Mouse (Mus musculus) MEL (cell line): Measurements from ENCODE around the gene Hs6st1. TPM values are rescaled to one million over a fixed set of nuclear protein-coding genes. Genes with fewer than 3 reads are reported as not detected.

Experiments
- DNase-seq: peaks from one replicate; pipeline ENCODE4 v3.0.0; 2011; ENCODE audit warnings: low read depth, low spot score
- H3K27ac ChIP-seq: 2 replicates; pipeline ENCODE4 v1.5.1; 2012; ENCODE audit warnings: low read depth, mild to moderate bottlenecking, control low read depth, low read length, moderate library complexity; ENCODE audit not compliant: control insufficient read depth
- H3K27me3 ChIP-seq, 2 experiments: fragments of 150-350 bp in 1 of 2; sonication (generic) in 1 of 2; 2 replicates each; pipeline ENCODE4 v1.6.1; 2012; ENCODE audit warnings: low read length in 2 of 2, mild to moderate bottlenecking in 2 of 2, improper control_type of control experiment in 1 of 2, moderate library complexity in 1 of 2; ENCODE audit not compliant: insufficient read depth in 2 of 2, control insufficient read depth in 1 of 2
- H3K36me3 ChIP-seq, 2 experiments: 2 replicates each; pipeline ENCODE4 v1.6.1; 2012 to 2014; ENCODE audit warnings: low read length in 2 of 2, improper control_type of control experiment in 1 of 2, inconsistent platforms in 1 of 2, mild to moderate bottlenecking in 1 of 2; ENCODE audit not compliant: insufficient read depth in 2 of 2, control insufficient read depth in 1 of 2
- H3K4me1 ChIP-seq, 2 experiments: fragments of 150-350 bp in 1 of 2; sonication (generic) in 1 of 2; 2 replicates each; pipeline ENCODE4 v1.6.1; 2012; ENCODE audit warnings: low read length in 2 of 2, improper control_type of control experiment in 1 of 2, mild to moderate bottlenecking in 1 of 2; ENCODE audit not compliant: insufficient read depth in 2 of 2, control insufficient read depth in 1 of 2
- H3K4me3 ChIP-seq, 2 experiments: fragments of 150-350 bp in 1 of 2; sonication (generic) in 1 of 2; 2 replicates each; pipeline ENCODE4 v1.5.1; 2012; ENCODE audit warnings: low read depth in 2 of 2, low read length in 2 of 2, mild to moderate bottlenecking in 2 of 2, moderate library complexity in 2 of 2, control low read depth in 1 of 2, improper control_type of control experiment in 1 of 2; ENCODE audit not compliant: control insufficient read depth in 1 of 2, insufficient read depth in 1 of 2
- H3K79me2 ChIP-seq: 2 replicates; pipeline ENCODE4 v1.6.1; 2012; ENCODE audit warnings: mild to moderate bottlenecking, low read length, moderate library complexity; ENCODE audit not compliant: control insufficient read depth, poor library complexity, insufficient read depth
- H3K9ac ChIP-seq: 2 replicates; pipeline ENCODE4 v1.6.1; 2012; ENCODE audit warnings: low read depth, mild to moderate bottlenecking, control low read depth, low read length, moderate library complexity; ENCODE audit not compliant: control insufficient read depth, poor library complexity, severe bottlenecking
- H3K9me3 ChIP-seq: fragments of 150-350 bp; sonication (generic); replicated peaks from 2 replicates; pipeline ENCODE4 v1.6.1; 2012; ENCODE audit warnings: mild to moderate bottlenecking, low read length, improper control_type of control experiment, moderate library complexity; ENCODE audit not compliant: insufficient read depth
- BHLHE40 ChIP-seq: IDR thresholded peaks from 2 replicates; pipeline ENCODE4 v1.6.1; 2012; ENCODE audit warnings: low read depth, mild to moderate bottlenecking, inconsistent platforms, low read length, improper control_type of control experiment, borderline replicate concordance
- CHD2 ChIP-seq: IDR thresholded peaks from 2 replicates; pipeline ENCODE4 v1.6.1; 2011; ENCODE audit warnings: low read length, improper control_type of control experiment
- CTCF ChIP-seq, 3 experiments: IDR thresholded peaks in 2 of 3; conservative IDR thresholded peaks in 1 of 3; 2 replicates each; pipeline ENCODE4 v1.5.1; 2011 to 2012; ENCODE audit warnings: low read length in 3 of 3, low read depth in 2 of 3, mild to moderate bottlenecking in 2 of 3, improper control_type of control experiment in 1 of 3, inconsistent platforms in 1 of 3, mixed read lengths in 1 of 3, moderate library complexity in 1 of 3; ENCODE audit not compliant: control insufficient read depth in 1 of 3, insufficient read depth in 1 of 3, poor library complexity in 1 of 3, severe bottlenecking in 1 of 3
- E2F4 ChIP-seq: IDR thresholded peaks from 2 replicates; pipeline ENCODE4 v1.6.1; 2011; ENCODE audit warnings: low read depth, low read length, improper control_type of control experiment, borderline replicate concordance
- ELF1 ChIP-seq: IDR thresholded peaks from 2 replicates; pipeline ENCODE4 v1.6.1; 2014; ENCODE audit warnings: low read depth, mild to moderate bottlenecking, inconsistent platforms, low read length, improper control_type of control experiment, moderate library complexity
- GABPA ChIP-seq: IDR thresholded peaks from 2 replicates; pipeline ENCODE4 v1.6.1; 2012; ENCODE audit warnings: low read depth, mild to moderate bottlenecking, inconsistent platforms, low read length, improper control_type of control experiment, moderate library complexity
- GATA1 ChIP-seq: IDR thresholded peaks from 2 replicates; pipeline ENCODE4 v1.6.1; 2011; ENCODE audit warnings: low read depth, low read length, improper control_type of control experiment
- HCFC1 ChIP-seq: IDR thresholded peaks from 2 replicates; pipeline ENCODE4 v1.6.1; 2012; ENCODE audit warnings: low read depth, mild to moderate bottlenecking, inconsistent platforms, low read length, improper control_type of control experiment, moderate library complexity
- JUND ChIP-seq: IDR thresholded peaks from 2 replicates; pipeline ENCODE4 v1.6.1; 2011; ENCODE audit warnings: low read depth, mild to moderate bottlenecking, improper control_type of control experiment, low read length
- KAT2A ChIP-seq: conservative IDR thresholded peaks from 2 replicates; pipeline ENCODE4 v1.6.1; 2012; ENCODE audit warnings: low read depth, low read length, improper control_type of control experiment, inconsistent platforms
- MAFK ChIP-seq: IDR thresholded peaks from 2 replicates; pipeline ENCODE4 v1.6.1; 2011; ENCODE audit warnings: low read depth, mild to moderate bottlenecking, low read length, improper control_type of control experiment, borderline replicate concordance
- MAX ChIP-seq: IDR thresholded peaks from 2 replicates; pipeline ENCODE4 v1.6.1; 2011; ENCODE audit warnings: low read length, improper control_type of control experiment
- MEF2A ChIP-seq: IDR thresholded peaks from 2 replicates; pipeline ENCODE4 v1.6.1; 2014; ENCODE audit warnings: low read depth, mild to moderate bottlenecking, inconsistent platforms, low read length, improper control_type of control experiment; ENCODE audit not compliant: poor library complexity, insufficient replicate concordance, severe bottlenecking; ENCODE audit errors: extremely low read depth
- MYC ChIP-seq: IDR thresholded peaks from 2 replicates; pipeline ENCODE4 v1.6.1; 2011; ENCODE audit warnings: low read depth, mild to moderate bottlenecking, low read length, improper control_type of control experiment, moderate library complexity
- NELFE ChIP-seq: IDR thresholded peaks from 2 replicates; pipeline ENCODE4 v1.6.1; 2011; ENCODE audit warnings: low read depth, low read length, improper control_type of control experiment
- NRF1 ChIP-seq: IDR thresholded peaks from 2 replicates; pipeline ENCODE4 v1.6.1; 2014; ENCODE audit warnings: low read depth, mild to moderate bottlenecking, inconsistent platforms, low read length, improper control_type of control experiment, moderate library complexity; ENCODE audit not compliant: poor library complexity, insufficient read depth, severe bottlenecking
- POLR2AphosphoS2 ChIP-seq: IDR thresholded peaks from 2 replicates; pipeline ENCODE4 v1.6.1; 2011; ENCODE audit warnings: low read length, improper control_type of control experiment
- POLR2AphosphoS5 ChIP-seq: IDR thresholded peaks from 2 replicates; pipeline ENCODE4 v1.6.1; 2012; ENCODE audit warnings: low read depth, borderline replicate concordance, mild to moderate bottlenecking, inconsistent platforms, low read length, moderate library complexity, mixed read lengths
- RAD21 ChIP-seq: IDR thresholded peaks from 2 replicates; pipeline ENCODE4 v1.6.1; 2011; ENCODE audit warnings: mild to moderate bottlenecking, low read depth, low read length, improper control_type of control experiment
- RCOR1 ChIP-seq: IDR thresholded peaks from 2 replicates; pipeline ENCODE4 v1.6.1; 2012; ENCODE audit warnings: low read depth, mild to moderate bottlenecking, inconsistent platforms, low read length, improper control_type of control experiment
- SIN3A ChIP-seq: IDR thresholded peaks from 2 replicates; pipeline ENCODE4 v1.6.1; 2012; ENCODE audit warnings: low read length, improper control_type of control experiment, inconsistent platforms
- TAL1 ChIP-seq: IDR thresholded peaks from 2 replicates; pipeline ENCODE4 v1.6.1; 2012; ENCODE audit warnings: mild to moderate bottlenecking, inconsistent platforms, low read length, moderate library complexity, mixed read lengths
- TBP ChIP-seq: IDR thresholded peaks from 2 replicates; pipeline ENCODE4 v1.8.0; 2011; ENCODE audit warnings: low read depth, low read length, improper control_type of control experiment
- TCF12 ChIP-seq: IDR thresholded peaks from 2 replicates; pipeline ENCODE4 v1.6.1; 2014; ENCODE audit warnings: low read depth, mild to moderate bottlenecking, inconsistent platforms, low read length, improper control_type of control experiment, moderate library complexity
- USF1 ChIP-seq: IDR thresholded peaks from 2 replicates; pipeline ENCODE4 v1.6.1; 2014; ENCODE audit warnings: low read depth, mild to moderate bottlenecking, inconsistent platforms, low read length, improper control_type of control experiment, moderate library complexity
- USF2 ChIP-seq, 2 experiments: IDR thresholded peaks; 2 replicates each; pipeline ENCODE4 v1.6.1; 2011 to 2012; ENCODE audit warnings: improper control_type of control experiment in 2 of 2, low read length in 2 of 2, borderline replicate concordance in 1 of 2, inconsistent platforms in 1 of 2, low read depth in 1 of 2, mild to moderate bottlenecking in 1 of 2; ENCODE audit not compliant: insufficient read depth in 1 of 2
- ZKSCAN1 ChIP-seq: IDR thresholded peaks from 2 replicates; pipeline ENCODE4 v1.6.1; 2012; ENCODE audit warnings: low read depth, mild to moderate bottlenecking, inconsistent platforms, low read length, improper control_type of control experiment, moderate library complexity
- ZMIZ1 ChIP-seq: IDR thresholded peaks from 2 replicates; pipeline ENCODE4 v1.6.1; 2012; ENCODE audit warnings: low read depth, mild to moderate bottlenecking, inconsistent platforms, low read length, improper control_type of control experiment, moderate library complexity
- polyA plus RNA-seq, 2 experiments: library from polyadenylated mRNA; stranded (reverse) in 1 of 2; unstranded in 1 of 2; fragments of >175 nt in 1 of 2; fragments of >200 nt in 1 of 2; gene quantifications; 2 replicates each; pipeline versions ENCODE4 v1.2.1 to v1.2.4; 2012; ENCODE audit warnings: low replicate concordance in 2 of 2, low read depth in 1 of 2; ENCODE audit not compliant: insufficient read length in 2 of 2, insufficient read depth in 1 of 2, missing spikeins in 1 of 2
- total RNA-seq: library from RNA; depleted of rRNA; stranded (reverse); fragments of 300-350 nt; gene quantifications from 2 replicates; pipeline ENCODE4 v1.2.3, GENCODE M21; 2012

Gene Hs6st1
- total and polyA plus RNA-seq, 3 experiments, result 33.0 to 52.0 (median 45.7) TPM

DNA sequence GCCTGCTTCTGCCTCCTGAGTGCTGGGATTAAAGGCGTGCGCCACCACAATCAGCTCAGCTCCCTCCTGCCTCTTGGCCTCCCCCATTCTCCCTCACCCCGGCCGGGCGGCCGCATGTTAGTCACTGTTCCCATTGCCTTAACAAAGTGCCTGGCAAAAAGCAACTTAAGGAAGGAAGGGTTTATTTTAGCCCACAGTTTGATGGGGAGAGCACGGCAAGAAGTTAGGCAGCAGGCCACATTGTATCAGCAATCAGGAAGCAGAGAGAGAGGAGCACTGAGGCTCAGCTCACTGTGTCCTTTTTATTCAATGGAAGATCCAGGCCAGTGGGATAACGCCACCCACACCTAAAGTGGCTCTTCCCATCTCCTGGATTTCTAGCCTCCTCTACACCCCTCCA lies 61.7 kb downstream of the Hs6st1 start:
- Histone ChIP-seq H3K27ac (peak overlapping the region; percentile 96), H3K4me1 (peaks cover 0 to 61% of the 10 kb centered on the region in 2 experiments; a peak in 2 of 4 replicates), H3K4me3 (peak overlapping the region in 1 of 2 experiments; percentile 9; a peak in 2 of 4 replicates), H3K9ac (peak overlapping the region; percentile 57)
- DNase-seq, result peak; percentile 80
- TF ChIP-seq MYC (peak; percentile 7; the same call in 1 of the 2 replicates), TBP (peak; percentile 17; the same call in 1 of the 2 replicates), KAT2A (no peak)
- TF ChIP-seq, all 39 proteins: peak for 2
- peaks cover 11% of the 10 kb centered on the region for H3K79me2 ChIP-seq
- no peaks in the 10 kb centered on the region for H3K9me3 ChIP-seq
- H3K36me3 ChIP-seq, result peaks cover 0 to 47% of the 10 kb centered on the region in 2 experiments; a peak in 2 of 4 replicates
- no peaks in the 10 kb centered on the region for H3K27me3 ChIP-seq

DNA sequence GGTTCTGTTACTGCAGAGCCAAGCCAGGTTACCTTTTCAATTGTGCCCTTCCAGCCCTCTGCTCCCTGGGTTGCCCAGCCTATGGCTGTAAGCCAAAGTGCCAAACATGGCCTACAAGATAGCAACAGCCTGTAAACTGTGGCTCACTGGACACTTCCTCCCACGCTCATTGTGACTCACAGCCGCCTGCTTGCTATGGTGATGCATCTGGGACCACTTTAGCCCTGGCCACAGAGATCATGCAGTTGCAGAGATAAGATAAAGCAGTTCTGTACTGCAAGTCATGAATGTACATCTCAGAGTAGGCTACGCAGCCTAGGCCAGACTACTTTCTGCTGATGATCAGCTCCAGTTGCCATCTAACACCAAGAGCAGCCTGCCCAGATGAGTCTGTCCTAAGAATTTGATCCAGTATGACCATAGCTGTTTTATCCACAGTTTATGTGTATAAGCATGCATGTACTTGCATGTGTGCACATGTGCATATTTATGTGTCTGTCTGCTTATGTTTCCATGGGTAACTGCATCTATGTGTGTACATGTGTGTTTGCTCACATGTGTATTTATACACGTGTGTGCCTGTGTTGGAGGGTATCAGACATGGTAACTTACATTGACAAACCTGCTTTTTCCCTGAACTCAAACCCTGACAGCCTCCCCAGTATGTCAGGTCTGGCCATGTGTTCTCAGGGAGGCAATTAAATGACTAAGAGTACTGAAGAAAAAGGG lies 62.3 kb downstream of the Hs6st1 start:
- Histone ChIP-seq H3K4me1 (peaks cover 0 to 61% of the 10 kb centered on the region in 2 experiments; a peak in 2 of 4 replicates), H3K4me3 (peak overlapping the region; percentile 11 to 35), H3K27ac (peak overlapping the region; percentile 96), H3K27me3 (no peaks in the 10 kb centered on the region), H3K9me3 (no peaks in the 10 kb centered on the region), H3K9ac (peak overlapping the region; percentile 75), H3K36me3 (peaks cover 0 to 47% of the 10 kb centered on the region in 2 experiments; a peak in 2 of 4 replicates), H3K79me2 (peaks cover 11% of the 10 kb centered on the region)
- peak; percentile 95 for DNase-seq
- TF ChIP-seq MEF2A (peak; percentile 46; the same call in 1 of the 2 replicates), BHLHE40 (no peak), HCFC1 (0 out of 2 replicates have a peak, but pooled peaks have one; percentile 44), RCOR1 (peak; percentile 81), JUND (peak; percentile 93), NRF1 (no peak), USF2 (IDR thresholded peaks at IDR 0.05; ENCODE audit: borderline replicate concordance in 1 of 2, insufficient read depth in 1 of 2, low read depth in 1 of 2, low read length in 2 of 2) (no peak), MYC (peak; percentile 82), ELF1 (no peak), ZMIZ1 (peak; percentile 60; the same call in 1 of the 2 replicates), GATA1 (peak; percentile 100), CTCF (IDR thresholded peaks at IDR 0.05 in 2 of 3, conservative IDR thresholded peaks at IDR 0.05 in 1 of 3; ENCODE audit: control insufficient read depth in 1 of 3, insufficient read depth in 1 of 3, low read depth in 2 of 3, low read length in 3 of 3, poor library complexity in 1 of 3, severe bottlenecking in 1 of 3) (no peak), MAX (peak; percentile 65), RAD21 (no peak), SIN3A (peak; percentile 92), CHD2 (peak; percentile 40; the same call in 1 of the 2 replicates), ZKSCAN1 (no peak), POLR2AphosphoS2 (peak; percentile 55), KAT2A (no peak; the same call in 1 of the 2 replicates), TBP (peak; percentile 76; the same call in 1 of the 2 replicates), USF1 (no peak), E2F4 (0 out of 2 replicates have a peak, but pooled peaks have one; percentile 23), MAFK (peak; percentile 47; the same call in 1 of the 2 replicates), TCF12 (peak; percentile 96), TAL1 (peak; percentile 98), GABPA (no peak), POLR2AphosphoS5 (no peak), NELFE (peak; percentile 60)
